Mouse (Mus musculus) liver, adult 2 months (tissue): ENCODE measurements at regions not wholly inside any gene's neighbourhood (a gene's known extent, or its start where the extent isn't known, plus 50 kb on each side); places are given as distances from the start of the nearest gene placed in this dataset.

Experiments
- DNase-seq: peaks from one replicate; pipeline ENCODE4 v3.0.0-alpha.2; 2011; ENCODE audit warnings: low read depth, low spot score; ENCODE audit errors: extremely low read depth
- H3K27ac ChIP-seq: fragments of 200-500 bp; replicated peaks from 2 replicates; pipeline ENCODE4 v1.5.1; 2012; ENCODE audit warnings: low read depth, mild to moderate bottlenecking, control low read depth, inconsistent platforms, low read length; ENCODE audit not compliant: insufficient read depth
- H3K27me3 ChIP-seq: fragments of 200-500 bp; 2 replicates; pipeline ENCODE4 v1.6.1; 2012; ENCODE audit warnings: mild to moderate bottlenecking, moderate library complexity, low read length, inconsistent platforms; ENCODE audit not compliant: control insufficient read depth, insufficient read depth
- H3K36me3 ChIP-seq: fragments of 200-500 bp; 2 replicates; pipeline ENCODE4 v1.6.1; 2012; ENCODE audit warnings: low read length, inconsistent platforms; ENCODE audit not compliant: control insufficient read depth, insufficient read depth
- H3K4me1 ChIP-seq: fragments of 200-500 bp; 2 replicates; pipeline ENCODE4 v1.6.1; 2011; ENCODE audit warnings: low read length; ENCODE audit not compliant: control insufficient read depth, insufficient read depth
- H3K4me3 ChIP-seq: fragments of 200-500 bp; 2 replicates; pipeline ENCODE4 v1.5.1; 2011; ENCODE audit warnings: low read depth, mild to moderate bottlenecking, control low read depth, low read length, moderate library complexity; ENCODE audit not compliant: insufficient read depth
- H3K79me2 ChIP-seq: fragments of 200-500 bp; 2 replicates; pipeline ENCODE4 v1.6.1; 2012; ENCODE audit warnings: inconsistent platforms, mild to moderate bottlenecking, low read length, moderate library complexity; ENCODE audit not compliant: control insufficient read depth, insufficient read depth
- H3K9ac ChIP-seq: fragments of 200-500 bp; 2 replicates; pipeline ENCODE4 v1.6.1; 2012; ENCODE audit warnings: low read depth, mild to moderate bottlenecking, control low read depth, inconsistent platforms, low read length
- CTCF ChIP-seq: fragments of 200-500 bp; IDR thresholded peaks from 2 replicates; pipeline ENCODE4 v1.5.1; 2011; ENCODE audit warnings: low read depth, low read length, control low read depth
- POLR2A ChIP-seq: fragments of 200-500 bp; IDR thresholded peaks from 2 replicates; pipeline ENCODE4 v1.6.1; 2011; ENCODE audit warnings: low read length, control low read depth; ENCODE audit not compliant: insufficient read depth; ENCODE audit errors: extremely low read depth
- WGBS: fragments of 180-500 bp; shearing (Covaris S2); methylation state at CpG from one replicate; pipeline ENCODE4 v1.1.7; 2018; 5-methylcytosine and 5-hydroxymethylcytosine counted together

- Histone ChIP-seq H3K9ac (no peak overlapping the region), H3K27ac (no peak overlapping the region), H3K4me3 (no peak overlapping the region), H3K4me1 (no peaks in the 10 kb centered on the region), H3K36me3 (no peaks in the 10 kb centered on the region), H3K79me2 (no peaks in the 10 kb centered on the region), H3K27me3 (no peaks in the 10 kb centered on the region)
- no peak for DNase-seq
- TF ChIP-seq CTCF (no peak), POLR2A (no peak)
- WGBS, result 72% methylated on average over 2 of the region's 2 CpGs
Observed at GRCm38 (mm10) chr15:26051415-26051814, 67.2 kb downstream of the Zfp622 start.

GRCm38 (mm10) chr15:26052720-26053316 is 68.7 kb downstream of the Zfp622 start:
- Histone ChIP-seq H3K27ac (no peak overlapping the region), H3K79me2 (no peaks in the 10 kb centered on the region), H3K9ac (no peak overlapping the region), H3K36me3 (no peaks in the 10 kb centered on the region), H3K27me3 (no peaks in the 10 kb centered on the region), H3K4me1 (no peaks in the 10 kb centered on the region), H3K4me3 (no peak overlapping the region)
- no peak for DNase-seq
- WGBS, result 41% methylated on average over 4 of the region's 4 CpGs
- TF ChIP-seq CTCF (no peak), POLR2A (no peak)

- no peak overlapping the region for H3K9ac ChIP-seq
- no peak overlapping the region for H3K4me3 ChIP-seq
- no peak for DNase-seq
- WGBS, result 58% methylated on average over 3 of the region's 3 CpGs
- H3K79me2 ChIP-seq, result no peaks in the 10 kb centered on the region
- TF ChIP-seq POLR2A, result no peak
- TF ChIP-seq CTCF, result no peak
- no peaks in the 10 kb centered on the region for H3K27me3 ChIP-seq
- H3K36me3 ChIP-seq, result no peaks in the 10 kb centered on the region
- H3K4me1 ChIP-seq, result no peaks in the 10 kb centered on the region
- no peak overlapping the region for H3K27ac ChIP-seq
Observed at GRCm38 (mm10) chr15:26058019-26058418, 73.9 kb downstream of the Zfp622 start.

- no peaks in the 10 kb centered on the region for H3K36me3 ChIP-seq
- no peak overlapping the region for H3K27ac ChIP-seq
- no peak overlapping the region for H3K9ac ChIP-seq
- no peaks in the 10 kb centered on the region for H3K27me3 ChIP-seq
- no peaks in the 10 kb centered on the region for H3K79me2 ChIP-seq
- no peak overlapping the region for H3K4me3 ChIP-seq
- no peak for DNase-seq
- 73% methylated on average over 4 of the region's 4 CpGs for WGBS
- no peak for TF ChIP-seq CTCF
- no peak for TF ChIP-seq POLR2A
- no peaks in the 10 kb centered on the region for H3K4me1 ChIP-seq
Observed at GRCm38 (mm10) chr15:26100199-26100598, 116.0 kb downstream of the Zfp622 start.

- Histone ChIP-seq H3K36me3 (no peaks in the 10 kb centered on the region), H3K79me2 (no peaks in the 10 kb centered on the region), H3K27me3 (no peaks in the 10 kb centered on the region), H3K9ac (no peak overlapping the region), H3K4me1 (no peaks in the 10 kb centered on the region), H3K4me3 (no peak overlapping the region), H3K27ac (no peak overlapping the region)
- TF ChIP-seq CTCF (no peak), POLR2A (no peak)
- no peak for DNase-seq
- 78% methylated on average over 6 of the region's 6 CpGs for WGBS
Observed at GRCm38 (mm10) chr15:26107993-26108392, 123.8 kb downstream of the Zfp622 start.

- Histone ChIP-seq H3K9ac (no peak overlapping the region), H3K4me3 (no peak overlapping the region), H3K27ac (no peak overlapping the region), H3K4me1 (no peaks in the 10 kb centered on the region), H3K36me3 (no peaks in the 10 kb centered on the region), H3K27me3 (no peaks in the 10 kb centered on the region), H3K79me2 (no peaks in the 10 kb centered on the region)
- TF ChIP-seq CTCF (no peak), POLR2A (no peak)
- 39% methylated on average over 2 of the region's 2 CpGs for WGBS
- DNase-seq, result no peak
Observed at GRCm38 (mm10) chr15:26144197-26144596, 160.0 kb downstream of the Zfp622 start.
